Mouse (Mus musculus): ENCODE measurements around the gene Rab39.

- TF ChIP-seq MYOG (IDR thresholded peaks at IDR 0.05; ENCODE audit: control insufficient read depth in 1 of 3, insufficient read depth in 1 of 3, insufficient read length in 2 of 3, low read depth in 2 of 3), result peak in 1 of 3 experiments; percentile 47
- peak; percentile 81 for TF ChIP-seq POLR2A (IDR thresholded peaks at IDR 0.05; ENCODE audit: insufficient read length, low read depth)
- TF ChIP-seq TCF12 (IDR thresholded peaks at IDR 0.05; ENCODE audit: insufficient read depth, poor library complexity, severe bottlenecking), result no peak
These were observed 38.9 kb downstream of the Rab39 start for GRCm38 (mm10) chr9:53667020-53667669.

Data from myocyte (in vitro differentiated cells).